Mouse (Mus musculus) liver, embryonic 16.5 days (tissue): ENCODE data around the gene Rpl23. TPM values are rescaled to one million over a fixed set of nuclear protein-coding genes. Genes with fewer than 3 reads are reported as not detected.
"Not testable (repeated sequence)": the region's sequence is repeated elsewhere in the genome, so short reads cannot be mapped to it uniquely, and the experiment has no call there.

Experiments used
- ATAC-seq: fragments of 200-750 bp; cut with Nextera tagmentation; 2 replicates; pipeline ENCODE4 v1.8.0; 2017; ENCODE audit warnings: low read depth, mild to moderate bottlenecking, moderate number of reproducible peaks, moderate library complexity
- H3K27ac ChIP-seq: fragments of 300-500 bp; sonication (generic); 2 replicates; pipeline ENCODE4 v1.5.1; 2014; ENCODE audit warnings: mild to moderate bottlenecking, low read length
- H3K27me3 ChIP-seq: fragments of 300-500 bp; sonication (generic); 2 replicates; pipeline ENCODE4 v1.6.1; 2014; ENCODE audit warnings: low read depth, low read length, mixed read lengths; ENCODE audit not compliant: control insufficient read depth, insufficient read depth
- H3K36me3 ChIP-seq: fragments of 300-500 bp; sonication (generic); 2 replicates; pipeline ENCODE4 v1.6.1; 2014; ENCODE audit warnings: mild to moderate bottlenecking; ENCODE audit not compliant: control insufficient read depth, insufficient read depth
- H3K4me1 ChIP-seq: fragments of 300-500 bp; sonication (generic); 2 replicates; pipeline ENCODE4 v1.6.1; 2014; ENCODE audit warnings: low read depth, low read length, mixed read lengths; ENCODE audit not compliant: control insufficient read depth
- H3K4me2 ChIP-seq: fragments of 300-500 bp; sonication (generic); 2 replicates; pipeline ENCODE4 v1.6.1; 2014; ENCODE audit warnings: low read depth, low read length, mixed read lengths
- H3K4me3 ChIP-seq: fragments of 300-500 bp; sonication (generic); 2 replicates; pipeline ENCODE4 v1.5.1; 2014; ENCODE audit warnings: low read depth, mild to moderate bottlenecking, low read length
- H3K9ac ChIP-seq: fragments of 300-500 bp; sonication (generic); 2 replicates; pipeline ENCODE4 v1.6.1; 2014; ENCODE audit warnings: low read depth, low read length
- H3K9me3 ChIP-seq: fragments of 300-500 bp; sonication (generic); replicated peaks from 2 replicates; pipeline ENCODE4 v1.6.1; 2016; ENCODE audit warnings: low read length; ENCODE audit not compliant: control insufficient read depth
- WGBS: fragments of 180-500 bp; shearing (Covaris S2); extraction: QIAGEN DNeasy Blood & Tissue Kit; methylation state at CpG from one replicate; pipeline ENCODE4 v1.1.7; 2014; ENCODE audit not compliant: insufficient replicate concordance; 5-methylcytosine and 5-hydroxymethylcytosine counted together
- microRNA-seq: library from miRNA; unstranded; fragments of <30 nt; microRNA quantifications from one replicate; pipeline ENCODE4, GENCODE M21; 2016
- polyA plus RNA-seq: library from polyadenylated mRNA; unstranded; fragments of >200 nt; fragmentation: Nextera tagmentation; extraction: Ambion mirVana; gene quantifications from 2 replicates; pipeline ENCODE4 v1.2.1, GENCODE M21; 2015

The Rpl23 gene
- polyA plus RNA-seq, 1 experiment from 2014 or later = 232 TPM

GRCm38 (mm10) chr11:97734810-97735209 is 47.4 kb downstream of the Rpl23 start:
- not testable (repeated sequence) for H3K9ac ChIP-seq, H3K4me1 ChIP-seq, H3K9me3 ChIP-seq, H3K36me3 ChIP-seq, H3K27ac ChIP-seq, H3K4me3 ChIP-seq, H3K27me3 ChIP-seq, H3K4me2 ChIP-seq, ATAC-seq
- 54% methylated on average over 5 of the region's 5 CpGs for WGBS

GRCm38 (mm10) chr11:97733689-97734088 is 48.5 kb downstream of the Rpl23 start:
- H3K9ac ChIP-seq = no peak overlapping the region
- H3K4me1 ChIP-seq = no peaks in the 10 kb centered on the region; the same call in 1 of the 2 replicates
- no peak overlapping the region for H3K4me3 ChIP-seq
- no peaks in the 10 kb centered on the region for H3K27me3 ChIP-seq
- H3K36me3 ChIP-seq = no peaks in the 10 kb centered on the region; the same call in 1 of the 2 replicates
- H3K4me2 ChIP-seq = no peak overlapping the region
- no peak for ATAC-seq
- no peak overlapping the region for H3K27ac ChIP-seq
- H3K9me3 ChIP-seq = no peaks in the 10 kb centered on the region
- WGBS = 36% methylated on average over 10 of the region's 10 CpGs

- peaks cover 5% of the 10 kb centered on the region for H3K36me3 ChIP-seq
- H3K4me1 ChIP-seq = no peaks in the 10 kb centered on the region; the same call in 1 of the 2 replicates
- H3K4me3 ChIP-seq = no peak overlapping the region
- no peak overlapping the region for H3K9ac ChIP-seq
- no peak overlapping the region for H3K4me2 ChIP-seq
- no peaks in the 10 kb centered on the region for H3K9me3 ChIP-seq
- no peak for ATAC-seq
- H3K27me3 ChIP-seq = no peaks in the 10 kb centered on the region
- WGBS = 62% methylated on average over 7 of the region's 7 CpGs
- H3K27ac ChIP-seq = no peak overlapping the region
Observed at GRCm38 (mm10) chr11:97728730-97729129, 53.5 kb downstream of the Rpl23 start.

- no peak for ATAC-seq
- Histone ChIP-seq H3K27me3 (no peaks in the 10 kb centered on the region), H3K27ac (no peak overlapping the region), H3K9me3 (no peaks in the 10 kb centered on the region), H3K4me1 (no peaks in the 10 kb centered on the region), H3K36me3 (peaks cover 5% of the 10 kb centered on the region), H3K4me2 (no peak overlapping the region), H3K4me3 (no peak overlapping the region), H3K9ac (no peak overlapping the region)
- WGBS = 53% methylated on average over 7 of the region's 7 CpGs
Observed at GRCm38 (mm10) chr11:97728311-97728710, 53.9 kb downstream of the Rpl23 start.

Small RNA genes within 50 kb of the gene (microRNA-seq; reads per million reads assigned to microRNA genes)
- gene Mir8102 = not detected

Other genes starting within 250 kb of the Rpl23 start
- gene Srcin1, start 206.3 kb downstream of the Rpl23 start, polyA plus RNA-seq = not detected in 2 replicates
- 0.11 and 0.24 TPM in 2 replicates for gene Epop, start 152.7 kb downstream of the Rpl23 start, polyA plus RNA-seq
- 0.16 and 0.21 TPM in 2 replicates for gene Mllt6, start 119.0 kb downstream of the Rpl23 start, polyA plus RNA-seq
- gene Cisd3, start 96.6 kb downstream of the Rpl23 start, polyA plus RNA-seq = 16.5 and 19.8 TPM in 2 replicates
- 1.6 and 2.1 TPM in 2 replicates for gene Pcgf2, start 81.9 kb downstream of the Rpl23 start, polyA plus RNA-seq
- gene Psmb3, start 79.0 kb downstream of the Rpl23 start, polyA plus RNA-seq = 200 and 219 TPM in 2 replicates
- 0.35 and 0.65 TPM in 2 replicates for gene Pip4k2b, start 37.7 kb downstream of the Rpl23 start, polyA plus RNA-seq
- 5.4 and 6.0 TPM in 2 replicates for gene Cwc25, start 15.9 kb downstream of the Rpl23 start, polyA plus RNA-seq
- gene 1700001P01Rik, start 6.5 kb downstream of the Rpl23 start, polyA plus RNA-seq = not detected in 2 replicates
- 32.3 and 38.3 TPM in 2 replicates for gene Lasp1, start 16.6 kb upstream of the Rpl23 start, polyA plus RNA-seq
- 0.19 and 0.36 TPM in 2 replicates for gene B230217C12Rik, start 58.3 kb upstream of the Rpl23 start, polyA plus RNA-seq
- 0.39 TPM in 2 replicates for gene Fbxo47, start 101.7 kb upstream of the Rpl23 start, polyA plus RNA-seq
- 0.65 and 1.2 TPM in 2 replicates for gene Plxdc1, start 204.0 kb upstream of the Rpl23 start, polyA plus RNA-seq
- gene Arl5c, start 213.7 kb upstream of the Rpl23 start, polyA plus RNA-seq = 7.4 and 8.3 TPM in 2 replicates
- 0.81 and 1.2 TPM in 2 replicates for gene Cacnb1, start 240.6 kb upstream of the Rpl23 start, polyA plus RNA-seq
- 478 and 526 TPM in 2 replicates for gene Rpl19, start 244.3 kb upstream of the Rpl23 start, polyA plus RNA-seq